23 mouse cellular contexts compared by ENCODE assay signal in genomic region chr16:45249761-45250160, GRCm38 (mm10). TPM values are rescaled to one million over a fixed set of nuclear protein-coding genes. Genes with fewer than 3 reads are reported as not detected.
DNase-seq lines count a peak whose midpoint lies in the region; ATAC-seq and TF ChIP-seq lines count a peak whose summit lies in the region.
"Had no signal": no experiment of that assay in that cellular context is flagged by ENCODE, and none has a peak within 500 bp of the region (broad histone marks: within the 10 kb centered on the region; RNA-seq: fewer than 3 reads in every experiment).

No protein-coding gene starts in this region.

- no peak overlapping the region for H3K4me3 ChIP-seq in kidney, embryonic 16.5 days (ENCODE audit: low read length)
- no peak overlapping the region for H3K4me3 ChIP-seq in lung, embryonic 14.5 days (ENCODE audit: low read depth, low read length)
- H3K4me3 ChIP-seq in forebrain, embryonic 10.5 days = no peak overlapping the region
- H3K4me3 ChIP-seq in midbrain, embryonic 13.5 days (replicated peaks) = no peak overlapping the region
- H3K4me3 ChIP-seq: forebrain, embryonic 12.5 days; forebrain, embryonic 15.5 days; heart, adult 2 months; heart, embryonic 10.5 days; hindbrain, embryonic 12.5 days; hindbrain, embryonic 15.5 days had no signal

- H3K9ac ChIP-seq in kidney, embryonic 16.5 days (replicated peaks; ENCODE audit: low read length) = no peak overlapping the region
- no peak overlapping the region for H3K9ac ChIP-seq in lung, embryonic 14.5 days
- H3K9ac ChIP-seq in midbrain, embryonic 13.5 days (replicated peaks) = no peak overlapping the region
- H3K9ac ChIP-seq: forebrain, embryonic 12.5 days; forebrain, embryonic 15.5 days; hindbrain, embryonic 12.5 days; hindbrain, embryonic 15.5 days had no signal

- H3K27me3 ChIP-seq in kidney, embryonic 16.5 days (ENCODE audit: insufficient read depth, low read length) = no peaks in the 10 kb centered on the region
- H3K27me3 ChIP-seq in lung, embryonic 14.5 days (ENCODE audit: insufficient read depth, low read length) = no peaks in the 10 kb centered on the region
- H3K27me3 ChIP-seq in forebrain, embryonic 10.5 days (ENCODE audit: poor library complexity, severe bottlenecking) = no peaks in the 10 kb centered on the region
- no peaks in the 10 kb centered on the region for H3K27me3 ChIP-seq in midbrain, embryonic 13.5 days
- H3K27me3 ChIP-seq: forebrain, embryonic 12.5 days; forebrain, embryonic 15.5 days; hindbrain, embryonic 12.5 days; hindbrain, embryonic 15.5 days had no signal

- TF ChIP-seq CTCF in lung, embryonic 14.5 days (IDR thresholded peaks at IDR 0.05; ENCODE audit: low read depth) = no peak

- WGBS in kidney, embryonic 16.5 days = 31% methylated on average over 2 of the region's 2 CpGs
- WGBS in lung, embryonic 14.5 days = 48% methylated on average over 2 of the region's 2 CpGs
- WGBS in forebrain, embryonic 10.5 days = 84% methylated on average over 2 of the region's 2 CpGs
- WGBS in midbrain, embryonic 13.5 days = 76% methylated on average over 2 of the region's 2 CpGs

- H3K27ac ChIP-seq in kidney, embryonic 16.5 days (ENCODE audit: low read length) = no peak overlapping the region
- H3K27ac ChIP-seq in lung, embryonic 14.5 days (ENCODE audit: low read depth) = no peak overlapping the region
- H3K27ac ChIP-seq in forebrain, embryonic 10.5 days = no peak overlapping the region
- no peak overlapping the region for H3K27ac ChIP-seq in midbrain, embryonic 13.5 days
- H3K27ac ChIP-seq: forebrain, embryonic 12.5 days; forebrain, embryonic 15.5 days; heart, embryonic 10.5 days; hindbrain, embryonic 12.5 days; hindbrain, embryonic 15.5 days had no signal

- ATAC-seq in kidney, embryonic 16.5 days (ENCODE audit: low FRiP score, low TSS enrichment) = no peak
- ATAC-seq in lung, embryonic 14.5 days (ENCODE audit: insufficient read depth) = no peak
- ATAC-seq in midbrain, embryonic 13.5 days = no peak
- ATAC-seq: activated CD4-positive, CD25-positive, alpha-beta regulatory T cell, adult 4 months; CD4-positive, CD25-positive, alpha-beta regulatory T cell, adult 4 months had no signal

- peak; percentile 65 for DNase-seq in kidney, adult 9 months
- DNase-seq in lung, embryonic 14.5 days = peak; percentile 21
- no peak for DNase-seq in lung, adult 18-20 months
- peak; percentile 63 for DNase-seq in kidney, postnatal 14 days
- DNase-seq in forebrain, embryonic 10.5 days (ENCODE audit: extremely low spot score, low spot score) = no peak
- DNase-seq: adrenal gland, adult 8-10 months; adrenal gland, postnatal 25 days; cerebellum, adult 11-12 months; cerebellum, adult 8-10 months; cerebellum, postnatal 10 days; gastrocnemius, postnatal 36 days; heart, adult 2 months had no signal

- H3K9me3 ChIP-seq in kidney, embryonic 16.5 days (ENCODE audit: low read length) = no peaks in the 10 kb centered on the region
- H3K9me3 ChIP-seq in lung, embryonic 14.5 days (ENCODE audit: low read depth, low read length) = no peaks in the 10 kb centered on the region
- no peaks in the 10 kb centered on the region for H3K9me3 ChIP-seq in forebrain, embryonic 10.5 days
- no peaks in the 10 kb centered on the region for H3K9me3 ChIP-seq in midbrain, embryonic 13.5 days
- H3K9me3 ChIP-seq: forebrain, embryonic 12.5 days; forebrain, embryonic 15.5 days; heart, embryonic 10.5 days; hindbrain, embryonic 12.5 days; hindbrain, embryonic 15.5 days had no signal

- H3K36me3 ChIP-seq in kidney, embryonic 16.5 days (ENCODE audit: insufficient read depth, low read length) = no peaks in the 10 kb centered on the region
- H3K36me3 ChIP-seq in lung, embryonic 14.5 days (ENCODE audit: insufficient read depth) = no peaks in the 10 kb centered on the region
- no peaks in the 10 kb centered on the region for H3K36me3 ChIP-seq in forebrain, embryonic 10.5 days (replicated peaks)
- no peaks in the 10 kb centered on the region for H3K36me3 ChIP-seq in midbrain, embryonic 13.5 days
- H3K36me3 ChIP-seq: forebrain, embryonic 12.5 days; forebrain, embryonic 15.5 days; heart, embryonic 10.5 days; hindbrain, embryonic 12.5 days; hindbrain, embryonic 15.5 days had no signal

- no peaks in the 10 kb centered on the region for H3K4me1 ChIP-seq in kidney, embryonic 16.5 days (ENCODE audit: insufficient read depth, low read length)
- no peaks in the 10 kb centered on the region for H3K4me1 ChIP-seq in lung, embryonic 14.5 days (ENCODE audit: insufficient read depth)
- H3K4me1 ChIP-seq in forebrain, embryonic 10.5 days = peaks cover 7% of the 10 kb centered on the region
- H3K4me1 ChIP-seq in midbrain, embryonic 13.5 days (replicated peaks) = peaks cover 4% of the 10 kb centered on the region; the same call in 1 of the 2 replicates
- H3K4me1 ChIP-seq: heart, embryonic 10.5 days; hindbrain, embryonic 15.5 days had no signal

- no peak overlapping the region for H3K4me2 ChIP-seq in kidney, embryonic 16.5 days (replicated peaks; ENCODE audit: low read depth, low read length)
- no peak overlapping the region for H3K4me2 ChIP-seq in lung, embryonic 14.5 days
- H3K4me2 ChIP-seq in midbrain, embryonic 13.5 days (replicated peaks) = no peak overlapping the region
- H3K4me2 ChIP-seq: forebrain, embryonic 12.5 days; forebrain, embryonic 15.5 days; hindbrain, embryonic 12.5 days; hindbrain, embryonic 15.5 days had no signal

RNA-seq across cellular contexts. Expression of gene Btla, which starts 25.6 kb away (rescaled TPM):
- polyA plus RNA-seq in kidney, embryonic 16.5 days (2015; fragmentation: Nextera tagmentation; extraction: Ambion mirVana) = 0.06 and 0.22 TPM in 2 replicates
- 0.13 TPM in 1 of 2 replicates, not detected in the other for polyA plus RNA-seq in lung, embryonic 14.5 days (2014; fragmentation: Nextera tagmentation; extraction: Ambion mirVana)
- polyA plus RNA-seq in forebrain, embryonic 10.5 days (2016; fragmentation: Nextera tagmentation; extraction: Ambion mirVana) = 0.11 and 0.30 TPM in 2 replicates
- polyA plus RNA-seq in midbrain, embryonic 13.5 days (2015; fragmentation: Nextera tagmentation; extraction: Ambion mirVana) = 0.15 and 0.46 TPM in 2 replicates
- polyA plus RNA-seq: heart, embryonic 10.5 days; heart, embryonic 14.5 days; heart, postnatal 0 days had no signal

Comparison
In these comparisons a context has a peak if more than half of its experiments do, and no peak if none do; other contexts are left out.
1. DNase-seq: peak in kidney, adult 9 months (single experiment), lung, embryonic 14.5 days (single experiment) and kidney, postnatal 14 days (single experiment); none in lung, adult 18-20 months (0 of 2) and forebrain, embryonic 10.5 days (single experiment).